Comparison of ENCODE assay signal across 11 mouse cellular contexts in the genomic region with DNA sequence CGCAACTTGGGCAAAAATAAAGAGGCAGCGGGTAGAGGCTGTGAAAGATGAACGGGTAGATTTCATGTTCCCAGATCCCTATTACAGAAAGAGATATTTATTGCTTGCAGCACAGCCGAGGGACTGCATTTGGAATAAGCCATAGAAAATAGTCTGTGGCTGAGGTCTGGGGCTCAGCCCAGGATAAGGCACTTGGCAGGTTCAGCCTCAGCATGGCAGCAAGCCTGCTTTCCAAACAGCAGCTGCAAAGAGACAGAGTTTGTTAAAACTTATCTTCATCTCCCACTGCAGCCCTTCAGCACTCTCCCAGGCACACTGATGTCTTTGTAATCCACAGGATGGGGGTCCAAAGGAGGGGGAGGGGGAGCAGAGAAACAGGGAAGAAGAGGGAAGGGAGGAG.
DNase-seq lines count a peak whose midpoint lies in the region; ATAC-seq lines count a peak whose summit lies in the region.
"Had no signal": no experiment of that assay in that cellular context is flagged by ENCODE, and none has a peak within 500 bp of the region (broad histone marks: within the 10 kb centered on the region; RNA-seq: fewer than 3 reads in every experiment).

No protein-coding gene starts in this region.

- no peaks in the 10 kb centered on the region for H3K9me3 ChIP-seq in forebrain, embryonic 13.5 days (replicated peaks)
- no peaks in the 10 kb centered on the region for H3K9me3 ChIP-seq in forebrain, embryonic 11.5 days (ENCODE audit: control insufficient read depth, low read length)
- H3K9me3 ChIP-seq in midbrain, embryonic 15.5 days, result no peaks in the 10 kb centered on the region
- no peaks in the 10 kb centered on the region for H3K9me3 ChIP-seq in midbrain, embryonic 16.5 days (replicated peaks; ENCODE audit: control insufficient read depth, low read length, poor library complexity, severe bottlenecking)
- H3K9me3 ChIP-seq in forebrain, embryonic 16.5 days (ENCODE audit: control insufficient read depth, low read length), result no peaks in the 10 kb centered on the region

- no peak overlapping the region for H3K27ac ChIP-seq in forebrain, embryonic 13.5 days
- no peak overlapping the region for H3K27ac ChIP-seq in forebrain, embryonic 11.5 days (ENCODE audit: low read depth, low read length)
- no peak overlapping the region for H3K27ac ChIP-seq in midbrain, embryonic 15.5 days
- H3K27ac ChIP-seq in midbrain, embryonic 16.5 days (ENCODE audit: low read length), result no peak overlapping the region
- H3K27ac ChIP-seq in forebrain, embryonic 16.5 days (ENCODE audit: low read length), result no peak overlapping the region
- H3K27ac ChIP-seq: left cerebral cortex, adult 2 months; liver, embryonic 14.5 days had no signal

- ATAC-seq in forebrain, embryonic 13.5 days, result peak; percentile 51; the same call in 1 of the 2 replicates
- no peak for ATAC-seq in forebrain, embryonic 11.5 days (replicated peaks; ENCODE audit: low FRiP score)
- peak; percentile 58; the same call in 1 of the 2 replicates for ATAC-seq in midbrain, embryonic 15.5 days (replicated peaks)
- no peak for ATAC-seq in midbrain, embryonic 16.5 days
- peak; percentile 88 for ATAC-seq in forebrain, embryonic 16.5 days
- no peak for ATAC-seq in erythroid progenitor cell, adult 5-6 weeks (replicated peaks; ENCODE audit: low FRiP score, poor library complexity, severe bottlenecking)

- 80% methylated on average over 4 of the region's 4 CpGs for WGBS in forebrain, embryonic 13.5 days
- WGBS in forebrain, embryonic 11.5 days, result 80% methylated on average over 4 of the region's 4 CpGs
- WGBS in midbrain, embryonic 15.5 days, result 80% methylated on average over 4 of the region's 4 CpGs
- WGBS in midbrain, embryonic 16.5 days, result 76% methylated on average over 4 of the region's 4 CpGs
- 63% methylated on average over 4 of the region's 4 CpGs for WGBS in forebrain, embryonic 16.5 days

- H3K9ac ChIP-seq in forebrain, embryonic 13.5 days, result no peak overlapping the region
- no peak overlapping the region for H3K9ac ChIP-seq in forebrain, embryonic 11.5 days (ENCODE audit: low read length)
- no peak overlapping the region for H3K9ac ChIP-seq in midbrain, embryonic 15.5 days
- H3K9ac ChIP-seq in midbrain, embryonic 16.5 days (ENCODE audit: low read depth, low read length), result no peak overlapping the region
- H3K9ac ChIP-seq in forebrain, embryonic 16.5 days (replicated peaks; ENCODE audit: low read depth, low read length), result no peak overlapping the region
- H3K9ac ChIP-seq: liver, embryonic 14.5 days had no signal

- H3K4me2 ChIP-seq in forebrain, embryonic 13.5 days, result no peak overlapping the region
- no peak overlapping the region for H3K4me2 ChIP-seq in forebrain, embryonic 11.5 days (ENCODE audit: low read depth, low read length, severe bottlenecking)
- H3K4me2 ChIP-seq in midbrain, embryonic 15.5 days, result no peak overlapping the region
- no peak overlapping the region for H3K4me2 ChIP-seq in midbrain, embryonic 16.5 days (ENCODE audit: low read length)
- no peak overlapping the region for H3K4me2 ChIP-seq in forebrain, embryonic 16.5 days (ENCODE audit: low read length)

- H3K4me3 ChIP-seq in forebrain, embryonic 13.5 days, result no peak overlapping the region
- H3K4me3 ChIP-seq in forebrain, embryonic 11.5 days (ENCODE audit: low read depth, low read length), result no peak overlapping the region
- H3K4me3 ChIP-seq in midbrain, embryonic 15.5 days, result no peak overlapping the region
- H3K4me3 ChIP-seq in midbrain, embryonic 16.5 days (ENCODE audit: low read depth, low read length), result no peak overlapping the region
- H3K4me3 ChIP-seq in forebrain, embryonic 16.5 days (replicated peaks; ENCODE audit: low read length), result no peak overlapping the region
- H3K4me3 ChIP-seq: left cerebral cortex, adult 2 months had no signal

- H3K27me3 ChIP-seq in forebrain, embryonic 13.5 days, result no peaks in the 10 kb centered on the region
- no peaks in the 10 kb centered on the region for H3K27me3 ChIP-seq in forebrain, embryonic 11.5 days (ENCODE audit: control insufficient read depth, insufficient read depth, low read length)
- no peaks in the 10 kb centered on the region for H3K27me3 ChIP-seq in midbrain, embryonic 15.5 days (replicated peaks)
- no peaks in the 10 kb centered on the region for H3K27me3 ChIP-seq in midbrain, embryonic 16.5 days (ENCODE audit: control insufficient read depth, insufficient read depth, low read depth, low read length)
- H3K27me3 ChIP-seq in forebrain, embryonic 16.5 days (replicated peaks; ENCODE audit: control insufficient read depth, insufficient read depth, low read length), result no peaks in the 10 kb centered on the region

- DNase-seq in forebrain, embryonic 11.5 days (ENCODE audit: low spot score), result no peak
- DNase-seq in layer of hippocampus, adult 9-11 months, result peak; percentile 15
- DNase-seq in urinary bladder, adult 18-20 months (ENCODE audit: low spot score in 2 of 2), result no peak
- DNase-seq: cerebellum, adult 18-20 months had no signal

- H3K4me1 ChIP-seq in forebrain, embryonic 13.5 days, result peaks cover 4% of the 10 kb centered on the region; the same call in 1 of the 2 replicates
- H3K4me1 ChIP-seq in forebrain, embryonic 11.5 days (replicated peaks; ENCODE audit: control insufficient read depth, insufficient read depth, low read length), result peaks cover 3% of the 10 kb centered on the region; the same call in 1 of the 2 replicates
- H3K4me1 ChIP-seq in midbrain, embryonic 15.5 days, result no peaks in the 10 kb centered on the region
- H3K4me1 ChIP-seq in midbrain, embryonic 16.5 days (ENCODE audit: control insufficient read depth, insufficient read depth, low read length), result no peaks in the 10 kb centered on the region
- no peaks in the 10 kb centered on the region for H3K4me1 ChIP-seq in forebrain, embryonic 16.5 days (replicated peaks; ENCODE audit: control insufficient read depth, insufficient read depth, low read length)

- no peaks in the 10 kb centered on the region for H3K36me3 ChIP-seq in forebrain, embryonic 13.5 days (ENCODE audit: poor library complexity, severe bottlenecking)
- H3K36me3 ChIP-seq in forebrain, embryonic 11.5 days (ENCODE audit: control insufficient read depth, insufficient read depth, low read length), result no peaks in the 10 kb centered on the region
- no peaks in the 10 kb centered on the region for H3K36me3 ChIP-seq in midbrain, embryonic 15.5 days (replicated peaks)
- no peaks in the 10 kb centered on the region for H3K36me3 ChIP-seq in midbrain, embryonic 16.5 days (ENCODE audit: control insufficient read depth, insufficient read depth, low read length)
- no peaks in the 10 kb centered on the region for H3K36me3 ChIP-seq in forebrain, embryonic 16.5 days (ENCODE audit: control insufficient read depth, insufficient read depth)

Comparison
In these comparisons a context has a peak if more than half of its experiments do, and no peak if none do; other contexts are left out.
1. ATAC-seq: peak in forebrain, embryonic 13.5 days (single experiment), midbrain, embryonic 15.5 days (single experiment) and forebrain, embryonic 16.5 days (single experiment); none in forebrain, embryonic 11.5 days (single experiment), midbrain, embryonic 16.5 days (single experiment) and erythroid progenitor cell, adult 5-6 weeks (single experiment).